Mouse (Mus musculus): Measurements from ENCODE around the gene Csrnp3.

Gene Csrnp3

GRCm38 (mm10) chr2:66018711-66019110, 173.1 kb downstream of the Csrnp3 start:
- intact Hi-C loops (cut with DNase I): no loop called here

DNA sequence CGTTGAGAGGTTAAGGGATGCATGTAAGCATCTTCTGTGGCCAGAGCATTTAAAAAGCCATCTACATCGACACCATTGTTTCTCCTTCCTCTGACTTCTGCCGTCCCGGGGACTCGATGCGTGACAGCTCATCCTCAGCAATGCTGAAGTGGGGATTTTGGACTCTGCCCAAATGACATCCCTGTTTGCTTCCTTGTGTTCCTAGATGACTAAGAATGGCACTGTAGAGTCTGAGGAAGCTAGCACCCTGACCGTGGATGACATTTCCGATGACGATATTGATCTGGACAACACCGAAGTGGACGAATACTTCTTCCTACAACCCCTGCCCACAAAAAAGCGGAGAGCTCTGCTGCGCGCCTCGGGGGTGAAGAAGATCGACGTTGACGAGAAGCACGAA, 173.7 kb downstream of the Csrnp3 start:
- intact Hi-C loops (cut with DNase I): no loop called here

GRCm38 (mm10) chr2:66023419-66023818, 177.9 kb downstream of the Csrnp3 start:
- intact Hi-C loops (cut with DNase I): no loop called here

DNA sequence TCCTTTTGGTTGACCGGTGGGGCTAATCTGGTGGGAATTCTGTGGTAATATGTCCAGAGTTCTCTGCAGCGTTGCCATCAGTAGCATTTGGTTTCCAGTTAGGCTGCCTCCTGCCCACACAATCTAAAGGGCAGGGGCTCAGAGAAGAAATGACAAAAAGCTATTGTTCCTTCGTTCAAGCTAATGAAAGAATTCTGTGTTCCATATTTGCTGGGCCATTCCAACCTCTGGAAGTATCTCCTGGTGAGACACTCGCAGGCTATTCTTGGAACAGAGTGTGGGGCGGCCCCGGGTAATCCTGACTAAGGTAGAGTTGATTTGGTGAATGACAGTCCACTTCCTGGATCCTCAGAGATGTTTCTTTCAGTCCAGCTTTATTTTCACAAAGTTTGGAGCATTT, 179.3 kb downstream of the Csrnp3 start:
- intact Hi-C loops (cut with DNase I): no loop called here

DNA sequence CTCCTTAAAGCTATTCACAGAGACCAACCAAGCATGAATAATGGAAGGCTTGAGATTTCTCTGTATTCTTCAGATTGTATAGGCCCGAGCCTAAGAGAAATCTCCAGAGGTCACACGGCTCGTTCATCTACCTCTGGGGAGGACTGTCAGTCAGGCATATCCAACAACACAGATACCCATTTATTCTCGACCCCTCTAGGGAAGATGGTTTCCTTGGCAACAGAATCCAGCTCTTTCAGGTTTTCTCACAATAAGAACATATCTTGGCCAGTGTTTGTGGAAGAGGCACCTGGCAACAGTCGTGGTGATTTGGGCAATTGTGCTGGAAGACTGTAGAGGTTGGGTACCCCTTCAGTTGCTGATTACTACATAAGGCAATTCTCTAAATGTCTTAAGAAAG, 183.2 kb downstream of the Csrnp3 start:
- intact Hi-C loops (cut with DNase I): no loop called here

GRCm38 (mm10) chr2:66034907-66035679, 189.5 kb downstream of the Csrnp3 start:
- intact Hi-C loops (cut with DNase I): no loop called here

DNA sequence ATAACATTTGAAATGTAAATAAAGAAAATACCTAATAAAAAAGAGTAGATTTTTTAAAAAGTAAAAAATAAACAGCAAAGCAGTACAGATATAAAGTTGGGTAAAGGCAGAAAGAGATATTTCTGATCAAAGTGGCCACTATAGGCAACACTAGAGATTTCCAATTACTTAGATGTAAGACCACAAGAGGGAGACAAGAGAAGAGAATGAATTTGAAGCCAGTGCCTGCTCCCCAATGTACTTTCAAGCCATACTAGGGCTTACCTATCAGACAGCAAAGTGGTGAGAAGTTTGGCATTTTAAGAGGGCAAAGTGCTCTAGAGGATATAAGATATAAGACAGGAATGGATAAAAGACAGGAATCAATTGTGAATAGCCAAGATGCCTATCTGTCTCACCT, 195.0 kb downstream of the Csrnp3 start:
- intact Hi-C loops (cut with DNase I): loop anchor here (10.0 kb wide), 1 partner anchor 646 kb away; no protein-coding TSS in a partner anchor

DNA sequence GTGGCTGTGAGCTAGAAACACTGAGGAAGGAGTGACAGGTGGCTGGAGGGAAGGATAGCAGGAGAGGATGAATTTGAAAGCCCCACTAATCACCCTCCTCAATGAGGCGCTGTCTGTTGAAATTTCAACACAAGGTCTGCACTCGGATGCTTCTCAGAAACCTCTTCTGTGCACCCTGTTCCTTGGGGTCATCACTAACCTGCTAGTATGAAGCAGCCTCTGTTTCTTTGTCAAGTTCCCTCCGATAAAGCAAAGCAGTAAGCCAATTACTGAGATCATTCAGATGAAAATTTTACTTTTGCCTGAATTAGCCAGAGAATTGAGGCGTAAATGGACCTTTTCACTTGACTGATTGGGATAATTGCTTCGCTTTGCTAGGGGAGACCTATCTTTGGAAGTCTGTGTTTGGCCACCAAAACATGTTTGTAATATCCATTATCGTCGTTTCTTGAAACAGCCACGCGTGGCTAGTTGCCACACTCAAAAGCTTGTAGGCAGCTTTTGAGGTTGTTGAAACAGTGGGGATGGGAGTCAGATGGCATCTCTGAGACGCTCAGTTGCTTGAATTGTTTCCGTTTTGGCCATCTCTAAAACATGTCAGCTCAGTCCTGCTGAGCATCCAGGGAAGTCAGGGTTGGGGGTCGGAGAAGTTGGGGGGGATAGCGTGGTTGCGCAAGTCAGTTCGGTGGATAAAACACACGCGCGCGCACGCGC, 195.8 kb downstream of the Csrnp3 start:
- intact Hi-C loops (cut with DNase I): loop anchor here (10.0 kb wide), 1 partner anchor 647 kb away; no protein-coding TSS in a partner anchor

DNA sequence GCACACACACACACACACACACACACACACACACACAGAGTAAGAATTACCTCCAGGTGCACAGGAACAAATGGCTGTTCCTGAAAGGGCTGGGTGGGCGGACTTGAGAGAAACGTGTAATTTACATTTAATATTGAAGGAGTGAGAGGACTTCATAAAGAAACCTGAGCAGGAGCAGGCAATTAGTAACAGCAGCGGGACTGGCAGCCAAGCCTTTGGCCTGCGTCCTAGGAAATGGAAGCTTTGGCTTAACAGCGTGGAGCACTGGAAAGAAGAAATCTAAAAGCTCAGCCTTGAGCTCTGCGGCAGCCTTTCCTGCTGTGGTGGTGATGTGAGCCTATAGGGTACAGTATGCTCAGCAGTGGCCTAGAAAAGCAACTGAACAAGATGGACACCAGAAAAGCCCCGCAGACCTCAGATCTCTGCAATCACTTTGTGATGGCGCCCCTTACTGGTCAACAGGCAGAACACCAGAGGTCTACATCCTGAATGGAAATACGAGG, 196.4 kb downstream of the Csrnp3 start:
- intact Hi-C loops (cut with DNase I): loop anchor here (2.0 to 10.0 kb wide), 2 partner anchors 249 to 647 kb away; no protein-coding TSS in a partner anchor

DNA sequence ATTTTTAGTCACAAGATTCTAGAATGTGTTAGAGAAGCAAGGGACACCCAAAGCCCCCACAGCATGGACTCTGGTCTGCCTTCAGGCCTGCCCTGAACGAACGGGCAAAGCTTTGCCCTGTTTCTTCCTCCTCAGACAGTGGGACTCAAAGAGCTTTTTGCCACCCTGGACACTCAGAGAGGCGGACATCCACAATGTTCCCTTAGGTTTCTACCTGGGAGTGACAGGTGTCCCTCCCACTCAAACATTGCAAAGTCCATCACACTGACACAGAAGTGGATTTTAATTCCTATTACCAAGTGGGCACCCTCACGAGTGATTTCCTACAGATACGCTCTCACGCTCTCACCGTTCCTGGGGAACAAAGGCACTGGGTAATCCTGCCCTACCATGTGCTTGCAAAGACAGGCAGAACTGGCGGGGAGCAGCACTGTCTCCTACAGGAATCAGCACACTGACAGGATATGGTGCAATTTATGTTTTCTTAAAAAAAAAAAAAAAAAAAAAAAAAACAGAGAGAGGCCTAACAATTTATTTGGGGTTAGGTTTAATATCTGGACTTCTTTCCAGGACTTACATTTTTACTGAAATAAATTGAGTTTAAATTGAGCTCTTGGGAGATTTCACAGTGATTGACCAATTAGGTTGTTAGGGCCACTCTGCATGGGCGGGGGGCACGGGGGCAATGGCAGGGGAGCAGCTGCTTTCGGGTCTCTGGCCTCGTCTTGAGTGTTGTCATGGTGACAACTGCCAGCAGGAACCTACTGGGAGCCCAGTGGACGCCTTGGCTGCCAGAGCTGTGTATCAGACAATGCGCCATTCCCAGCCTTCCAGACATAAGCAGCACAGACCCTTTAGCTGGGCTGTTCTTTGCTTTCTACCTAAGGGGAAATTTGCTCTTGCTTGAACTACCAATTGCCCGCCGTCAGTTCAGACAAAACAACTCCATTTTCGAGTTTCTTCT, 198.2 kb downstream of the Csrnp3 start:
- intact Hi-C loops (cut with DNase I): loop anchor here (2.0 to 10.0 kb wide), 2 partner anchors 251 to 649 kb away; no protein-coding TSS in a partner anchor

GRCm38 (mm10) chr2:66044405-66045089, 199.0 kb downstream of the Csrnp3 start:
- intact Hi-C loops (cut with DNase I): loop anchor here (10.0 kb wide), 1 partner anchor 650 kb away; no protein-coding TSS in a partner anchor

DNA sequence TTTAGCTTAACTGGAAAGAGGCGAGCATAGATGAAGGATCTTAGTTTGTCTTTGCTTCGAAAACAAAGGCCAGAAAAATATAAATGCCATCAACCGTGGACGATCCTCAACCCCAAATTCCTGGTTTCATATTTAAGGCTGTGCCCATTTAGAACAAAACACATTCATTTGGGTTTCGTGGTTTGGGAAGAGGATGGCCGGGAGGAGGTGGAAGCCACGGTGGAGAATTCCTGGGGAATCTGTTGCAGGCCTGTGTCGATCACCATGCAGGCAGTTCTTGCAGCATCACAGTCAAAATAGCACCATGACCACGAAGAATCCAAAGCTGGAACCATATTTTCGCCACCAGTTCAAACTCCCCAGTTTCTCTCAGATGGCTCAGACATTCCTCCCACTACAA, 217.7 kb downstream of the Csrnp3 start:
- intact Hi-C loops (cut with DNase I): no loop called here

GRCm38 (mm10) chr2:66069454-66069853, 223.9 kb downstream of the Csrnp3 start:
- intact Hi-C loops (cut with DNase I): no loop called here

DNA sequence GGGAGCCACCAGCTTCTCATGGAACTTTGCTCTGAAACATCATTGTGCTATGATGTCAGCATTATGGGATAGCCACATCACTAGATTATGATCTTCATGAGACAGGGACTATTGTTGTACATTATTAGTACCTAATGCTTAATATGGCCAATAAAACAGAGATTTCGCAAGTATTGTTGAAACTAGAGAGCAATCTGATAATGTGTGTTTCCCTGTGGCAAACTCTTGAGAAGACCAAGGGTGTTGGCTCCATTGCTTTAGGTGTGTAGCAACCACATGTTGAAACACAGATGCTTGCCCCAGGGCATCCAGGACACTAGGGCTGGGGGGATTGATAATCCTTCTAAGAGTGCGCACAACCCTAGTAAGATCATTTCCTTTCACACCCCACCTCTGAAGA, 235.2 kb downstream of the Csrnp3 start:
- intact Hi-C loops (cut with DNase I): no loop called here
